Mouse (Mus musculus) myocyte (in vitro differentiated cells): ENCODE measurements at regions not wholly inside any gene's neighbourhood (a gene's known extent, or its start where the extent isn't known, plus 50 kb on each side); places are given as distances from the start of the nearest gene placed in this dataset.
"Not testable (repeated sequence)": the region's sequence is repeated elsewhere in the genome, so short reads cannot be mapped to it uniquely, and the experiment has no call there.

Experiments used
- H3K27me3 ChIP-seq: one replicate; pipeline ENCODE4 v1.6.1; 2011; ENCODE audit not compliant: control insufficient read depth, insufficient read depth, insufficient read length
- H3K36me3 ChIP-seq: one replicate; pipeline ENCODE4 v1.6.1; 2011; ENCODE audit not compliant: control insufficient read depth, insufficient read depth
- H3K4me2 ChIP-seq: one replicate; pipeline ENCODE4 v1.6.1; 2011; ENCODE audit warnings: low read depth, control low read depth
- H3K4me3 ChIP-seq: one replicate; pipeline ENCODE4 v1.5.1; 2011; ENCODE audit warnings: mild to moderate bottlenecking, control low read depth, moderate library complexity
- H3K79me2 ChIP-seq: one replicate; pipeline ENCODE4 v1.6.1; 2011; ENCODE audit not compliant: control insufficient read depth, insufficient read depth
- H3ac ChIP-seq: one replicate; pipeline ENCODE4 v1.6.1; 2011; ENCODE audit not compliant: control insufficient read depth, insufficient read length
- CEBPB ChIP-seq: IDR thresholded peaks from 2 replicates; pipeline ENCODE4 v1.6.1; 2011; ENCODE audit warnings: mild to moderate bottlenecking, moderate library complexity; ENCODE audit not compliant: poor library complexity, insufficient read depth, severe bottlenecking
- E2F4 ChIP-seq: IDR thresholded peaks from one replicate; pipeline ENCODE4 v1.6.1; 2011; ENCODE audit warnings: mild to moderate bottlenecking, control low read depth, moderate library complexity; ENCODE audit not compliant: insufficient read depth
- MAX ChIP-seq: IDR thresholded peaks from one replicate; pipeline ENCODE4 v1.6.1; 2011; ENCODE audit warnings: low read depth, mild to moderate bottlenecking, control low read depth
- MYOD1 ChIP-seq, 3 experiments: IDR thresholded peaks; one replicate each; pipeline ENCODE4 v1.6.1; 2011; ENCODE audit warnings: control low read depth in 2 of 3, low read depth in 2 of 3, mild to moderate bottlenecking in 2 of 3, moderate library complexity in 1 of 3; ENCODE audit not compliant: insufficient read length in 2 of 3, control insufficient read depth in 1 of 3
- MYOG ChIP-seq, 3 experiments: IDR thresholded peaks; one replicate each; pipeline ENCODE4 v1.6.1; 2011; ENCODE audit warnings: control low read depth in 2 of 3, low read depth in 2 of 3, mild to moderate bottlenecking in 2 of 3; ENCODE audit not compliant: insufficient read length in 2 of 3, control insufficient read depth in 1 of 3, insufficient read depth in 1 of 3
- POLR2A ChIP-seq: IDR thresholded peaks from one replicate; pipeline ENCODE4 v1.6.1; 2011; ENCODE audit warnings: low read depth, mild to moderate bottlenecking, control low read depth, moderate library complexity; ENCODE audit not compliant: insufficient read length
- POLR2AphosphoS2 ChIP-seq: IDR thresholded peaks from one replicate; pipeline ENCODE4 v1.6.1; 2011; ENCODE audit warnings: low read depth, control low read depth; ENCODE audit not compliant: insufficient read length
- REST ChIP-seq: IDR thresholded peaks from one replicate; pipeline ENCODE4 v1.6.1; 2011; ENCODE audit warnings: mild to moderate bottlenecking, control low read depth, moderate library complexity; ENCODE audit not compliant: insufficient read depth, insufficient read length
- SRF ChIP-seq: IDR thresholded peaks from one replicate; pipeline ENCODE4 v1.6.1; 2011; ENCODE audit warnings: low read depth; ENCODE audit not compliant: control insufficient read depth, insufficient read length
- TCF12 ChIP-seq: IDR thresholded peaks from one replicate; pipeline ENCODE4 v1.6.1; 2011; ENCODE audit warnings: mild to moderate bottlenecking, control low read depth; ENCODE audit not compliant: poor library complexity, insufficient read depth, severe bottlenecking
- TCF3 ChIP-seq: IDR thresholded peaks from one replicate; pipeline ENCODE4 v1.6.1; 2011; ENCODE audit warnings: low read depth, control low read depth; ENCODE audit not compliant: insufficient read length
- USF1 ChIP-seq: IDR thresholded peaks from one replicate; pipeline ENCODE4 v1.6.1; 2011; ENCODE audit warnings: low read depth, mild to moderate bottlenecking, control low read depth, moderate library complexity

GRCm38 (mm10) chr17:69605458-69605857 is 166.3 kb downstream of the Akain1 start:
- Histone ChIP-seq H3K4me3 (no peak overlapping the region), H3K79me2 (no peaks in the 10 kb centered on the region), H3K4me2 (no peak overlapping the region), H3K36me3 (no peaks in the 10 kb centered on the region), H3ac (no peak overlapping the region), H3K27me3 (no peaks in the 10 kb centered on the region)
- TF ChIP-seq USF1 = no peak
- no peak for TF ChIP-seq TCF3
- no peak for TF ChIP-seq POLR2AphosphoS2
- no peak for TF ChIP-seq TCF12
- no peak for TF ChIP-seq MYOD1 (IDR thresholded peaks at IDR 0.05; ENCODE audit: control insufficient read depth in 1 of 3, insufficient read length in 2 of 3, low read depth in 2 of 3)
- TF ChIP-seq E2F4 = no peak
- TF ChIP-seq REST = no peak
- TF ChIP-seq MAX = no peak
- no peak for TF ChIP-seq POLR2A
- no peak for TF ChIP-seq MYOG (IDR thresholded peaks at IDR 0.05; ENCODE audit: control insufficient read depth in 1 of 3, insufficient read depth in 1 of 3, insufficient read length in 2 of 3, low read depth in 2 of 3)
- TF ChIP-seq SRF = no peak
- no peak for TF ChIP-seq CEBPB

GRCm38 (mm10) chr17:69631411-69631810 is 192.3 kb downstream of the Akain1 start:
- H3K27me3 ChIP-seq = no peaks in the 10 kb centered on the region

GRCm38 (mm10) chr17:69650496-69650895 is 211.4 kb downstream of the Akain1 start:
- not testable (repeated sequence) for H3ac ChIP-seq, H3K4me2 ChIP-seq, H3K79me2 ChIP-seq, H3K4me3 ChIP-seq, H3K36me3 ChIP-seq, H3K27me3 ChIP-seq

More at GRCm38 (mm10) chr17:69631411-69631810, 192.3 kb downstream of the Akain1 start:
- no peaks in the 10 kb centered on the region for H3K79me2 ChIP-seq
- no peak overlapping the region for H3ac ChIP-seq
- TF ChIP-seq USF1 = no peak
- TF ChIP-seq E2F4 = no peak
- no peak for TF ChIP-seq POLR2AphosphoS2
- no peak for TF ChIP-seq TCF3
- TF ChIP-seq MYOD1 (IDR thresholded peaks at IDR 0.05; ENCODE audit: control insufficient read depth in 1 of 3, insufficient read length in 2 of 3, low read depth in 2 of 3) = no peak
- no peak for TF ChIP-seq SRF
- no peak for TF ChIP-seq POLR2A
- TF ChIP-seq REST = no peak
- TF ChIP-seq TCF12 = no peak
- no peak for TF ChIP-seq MAX
- no peak for TF ChIP-seq CEBPB
- TF ChIP-seq MYOG (IDR thresholded peaks at IDR 0.05; ENCODE audit: control insufficient read depth in 1 of 3, insufficient read depth in 1 of 3, insufficient read length in 2 of 3, low read depth in 2 of 3) = no peak
- no peaks in the 10 kb centered on the region for H3K36me3 ChIP-seq
- no peak overlapping the region for H3K4me2 ChIP-seq
- H3K4me3 ChIP-seq = no peak overlapping the region

- Histone ChIP-seq H3K4me3 (no peak overlapping the region), H3ac (no peak overlapping the region), H3K36me3 (no peaks in the 10 kb centered on the region), H3K79me2 (no peaks in the 10 kb centered on the region), H3K4me2 (no peak overlapping the region), H3K27me3 (no peaks in the 10 kb centered on the region)
- TF ChIP-seq CEBPB = no peak
- TF ChIP-seq MYOG (IDR thresholded peaks at IDR 0.05; ENCODE audit: control insufficient read depth in 1 of 3, insufficient read depth in 1 of 3, insufficient read length in 2 of 3, low read depth in 2 of 3) = no peak
- TF ChIP-seq POLR2AphosphoS2 = no peak
- no peak for TF ChIP-seq TCF12
- TF ChIP-seq TCF3 = no peak
- no peak for TF ChIP-seq POLR2A
These were observed 215.5 kb downstream of the Akain1 start for GRCm38 (mm10) chr17:69654586-69654985.

GRCm38 (mm10) chr17:69672530-69672929 is 233.4 kb downstream of the Akain1 start:
- H3K79me2 ChIP-seq = no peaks in the 10 kb centered on the region
- no peaks in the 10 kb centered on the region for H3K36me3 ChIP-seq
- no peak for TF ChIP-seq POLR2A
- TF ChIP-seq TCF12 = no peak
- TF ChIP-seq MYOG (IDR thresholded peaks at IDR 0.05; ENCODE audit: control insufficient read depth in 1 of 3, insufficient read depth in 1 of 3, insufficient read length in 2 of 3, low read depth in 2 of 3) = no peak
- no peak for TF ChIP-seq MAX
- no peak for TF ChIP-seq TCF3
- TF ChIP-seq CEBPB = no peak
- TF ChIP-seq USF1 = no peak
- TF ChIP-seq E2F4 = no peak
- H3ac ChIP-seq = no peak overlapping the region
- no peak overlapping the region for H3K4me3 ChIP-seq
- H3K27me3 ChIP-seq = no peaks in the 10 kb centered on the region
- no peak overlapping the region for H3K4me2 ChIP-seq

- Histone ChIP-seq H3ac (no peak overlapping the region), H3K4me3 (no peak overlapping the region)
- TF ChIP-seq POLR2A (no peak), POLR2AphosphoS2 (no peak)
These were observed 244.0 kb downstream of the Akain1 start for GRCm38 (mm10) chr17:69683091-69683490.

More at GRCm38 (mm10) chr17:69683091-69683490, 244.0 kb downstream of the Akain1 start:
- Histone ChIP-seq H3K36me3 (no peaks in the 10 kb centered on the region), H3K4me2 (no peak overlapping the region), H3K27me3 (no peaks in the 10 kb centered on the region), H3K79me2 (no peaks in the 10 kb centered on the region)
